Mouse (Mus musculus) liver, postnatal 0 days (tissue): ENCODE results near the gene Ier5.

ENCODE experiments used
- CTCF ChIP-seq: sonication (generic); IDR thresholded peaks from 2 replicates; pipeline ENCODE4 v1.5.1; 2016; ENCODE audit warnings: antibody characterized with exemption, low read depth
- EP300 ChIP-seq: IDR thresholded peaks from 2 replicates; pipeline ENCODE4 v1.6.1; 2016; ENCODE audit warnings: antibody characterized with exemption, low read depth, mild to moderate bottlenecking

GRCm38 (mm10) chr1:155077675-155078074 lies 21.8 kb downstream of the Ier5 start:
- TF ChIP-seq EP300 (no peak), CTCF (no peak)
